Mouse (Mus musculus) gonadal fat pad, adult 2 months (tissue): ENCODE results near the gene Mtmr3. TPM values are rescaled to one million over a fixed set of nuclear protein-coding genes. Genes with fewer than 3 reads are reported as not detected.
"Not testable (repeated sequence)": the region's sequence is repeated elsewhere in the genome, so short reads cannot be mapped to it uniquely, and the experiment has no call there.

Experiments used
- DNase-seq: peaks from one replicate; pipeline ENCODE4 v3.0.0-alpha.2; 2012; ENCODE audit warnings: low read depth
- polyA plus RNA-seq: library from polyadenylated mRNA; depleted of rRNA; stranded (reverse); fragments of >200 nt; gene quantifications from 2 replicates; pipeline ENCODE4 v1.2.3, GENCODE M21; 2012

The Mtmr3 gene
- polyA plus RNA-seq, 1 experiment, result 33.3 TPM

DNA sequence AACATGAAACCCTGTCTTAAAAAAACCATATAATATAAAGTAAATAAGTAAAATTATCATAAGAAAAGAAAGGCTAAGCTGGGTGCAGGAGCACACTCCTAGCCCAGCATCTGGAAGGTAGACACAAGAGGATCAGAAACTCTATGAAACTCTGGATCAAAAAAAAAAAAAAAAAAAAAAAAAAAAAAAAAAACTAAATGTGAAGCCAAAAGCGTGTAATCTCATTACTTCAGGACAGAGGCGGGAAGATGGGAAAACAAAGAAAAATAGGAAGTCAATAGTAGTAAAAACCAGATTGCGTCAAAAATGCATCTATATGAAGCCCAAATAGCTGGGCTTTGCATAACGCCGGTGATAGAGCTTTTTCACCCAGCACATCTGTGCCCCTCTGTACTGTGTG, 7.2 kb upstream of the Mtmr3 start:
- no peak for DNase-seq

DNA sequence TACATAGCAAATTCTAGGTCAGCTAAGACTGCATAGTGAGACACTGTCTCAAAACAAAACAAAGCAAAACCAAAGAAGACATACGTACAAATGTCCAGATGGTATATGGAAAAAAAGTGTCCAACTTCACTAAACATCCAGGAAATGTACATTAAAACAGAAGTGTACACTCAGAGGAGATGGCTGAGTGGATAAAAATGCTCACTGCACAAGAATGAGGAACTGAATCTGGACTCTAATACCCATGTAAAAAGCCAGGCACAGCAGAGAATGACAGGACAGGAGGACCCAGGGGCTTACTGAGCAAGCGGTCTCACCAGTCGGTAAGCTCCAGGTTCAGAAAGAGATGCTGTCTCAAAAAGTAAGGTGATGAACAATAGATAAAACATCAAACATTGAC, 5.3 kb upstream of the Mtmr3 start:
- no peak for DNase-seq

GRCm38 (mm10) chr11:4598411-4598810, 3.7 kb upstream of the Mtmr3 start:
- no peak for DNase-seq

- DNase-seq, result no peak
Observed at GRCm38 (mm10) chr11:4593849-4594607, 635 bp downstream of the Mtmr3 start.

DNA sequence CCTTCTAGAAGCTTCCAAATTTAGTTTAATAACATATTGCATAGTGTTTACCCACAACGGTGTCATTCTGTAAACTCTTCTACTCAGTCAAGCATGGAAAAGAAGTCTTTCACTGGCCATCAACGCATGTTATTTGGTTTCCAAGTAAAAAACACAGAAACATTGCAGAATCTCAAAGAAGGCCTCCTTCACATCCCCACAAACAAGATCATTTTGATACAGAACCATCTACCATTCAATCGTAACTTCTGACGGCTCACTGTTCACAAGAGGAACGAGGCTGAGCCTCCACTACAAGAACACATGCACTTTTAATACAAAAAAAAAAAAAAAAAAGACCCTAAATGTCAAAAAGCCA, 1.2 kb downstream of the Mtmr3 start:
- DNase-seq, result no peak

DNA sequence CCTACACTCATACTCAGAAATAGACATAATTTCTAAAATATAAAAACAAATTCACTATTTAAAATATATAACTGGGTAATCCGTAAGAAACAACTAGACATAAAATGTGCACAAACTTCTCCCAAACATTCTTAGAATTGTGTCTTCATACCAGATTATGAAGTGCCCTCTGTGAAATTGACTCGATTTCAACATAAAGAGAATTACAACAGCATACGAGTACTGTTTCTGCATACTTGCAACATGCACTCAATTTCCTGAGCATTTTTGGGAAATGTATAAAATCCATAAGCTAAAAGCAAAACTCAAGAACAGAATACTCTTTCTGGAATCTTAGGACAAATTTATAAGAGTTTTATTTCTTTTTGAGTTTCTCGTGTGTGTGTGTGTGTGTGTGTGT, 2.9 kb downstream of the Mtmr3 start:
- DNase-seq, result no peak

DNA sequence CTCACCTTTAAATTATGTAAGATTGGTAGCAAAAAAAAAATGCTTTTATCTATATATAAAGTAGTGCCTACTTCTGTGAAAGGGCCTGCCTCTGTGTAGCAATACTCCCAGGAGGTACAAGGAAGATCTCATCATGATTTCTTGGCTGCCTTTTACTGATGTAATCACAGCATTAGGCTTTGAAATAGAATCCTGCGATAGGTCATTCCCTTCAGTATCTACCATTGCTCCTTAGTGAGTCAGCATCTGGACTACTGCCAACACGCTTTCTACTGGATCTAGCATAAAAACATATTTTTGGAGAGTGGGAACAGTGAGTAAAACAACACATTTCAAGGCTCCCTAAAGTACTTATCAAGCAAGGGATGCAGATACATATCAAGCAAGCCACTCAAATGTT, 16.0 kb downstream of the Mtmr3 start:
- peak; percentile 62 for DNase-seq

DNA sequence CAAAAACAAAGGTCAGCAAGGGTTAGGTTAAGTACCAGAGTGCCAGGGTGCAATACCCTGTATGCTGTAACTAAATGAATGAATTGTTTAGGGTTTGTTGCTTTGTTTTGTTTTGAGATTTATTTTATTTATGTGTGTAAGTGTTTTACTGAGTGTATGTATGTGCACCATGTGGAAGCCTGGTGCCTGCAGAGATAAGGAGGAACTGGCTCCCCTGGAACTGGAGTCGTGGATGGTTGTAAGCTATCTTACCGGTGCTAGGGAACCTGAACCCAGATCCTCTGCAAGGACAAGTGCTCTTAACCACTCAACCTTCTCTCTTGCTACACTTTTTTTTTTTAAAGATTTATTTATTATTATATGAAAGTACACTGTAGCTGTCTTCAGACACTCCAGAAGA, 17.6 kb downstream of the Mtmr3 start:
- DNase-seq, result no peak

- DNase-seq, result not testable (repeated sequence)
Observed at GRCm38 (mm10) chr11:4576090-4576732, 18.5 kb downstream of the Mtmr3 start.

- peak; percentile 57 for DNase-seq
Observed at GRCm38 (mm10) chr11:4571491-4571901, 23.2 kb downstream of the Mtmr3 start.

GRCm38 (mm10) chr11:4566333-4566732, 28.3 kb downstream of the Mtmr3 start:
- DNase-seq, result no peak

GRCm38 (mm10) chr11:4565545-4565944, 29.1 kb downstream of the Mtmr3 start:
- no peak for DNase-seq

- peak; percentile 27 for DNase-seq
Observed at GRCm38 (mm10) chr11:4553274-4554063, 41.2 kb downstream of the Mtmr3 start.

- no peak for DNase-seq
Observed at GRCm38 (mm10) chr11:4547569-4547968, 47.1 kb downstream of the Mtmr3 start.

- no peak for DNase-seq
Observed at GRCm38 (mm10) chr11:4545976-4546375, 48.7 kb downstream of the Mtmr3 start.

DNA sequence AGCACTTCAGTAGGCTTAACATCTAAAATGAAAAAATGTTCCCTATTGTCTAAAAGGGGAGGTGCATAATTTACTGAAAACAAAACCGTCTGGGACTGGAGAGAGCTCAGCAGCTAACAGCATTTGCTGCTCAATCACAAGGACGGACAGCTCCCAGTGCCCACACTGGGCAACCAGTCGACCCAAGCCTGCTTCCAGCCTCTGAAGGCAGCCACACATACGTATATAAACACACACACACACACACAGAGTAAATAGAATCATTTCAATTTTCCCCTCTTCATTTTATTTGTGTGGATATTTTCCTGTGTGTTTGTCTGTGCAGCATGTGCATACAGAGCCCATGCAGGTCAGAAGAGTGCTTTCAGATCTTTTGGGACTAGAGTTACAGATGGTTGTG, 49.3 kb downstream of the Mtmr3 start:
- DNase-seq, result no peak

DNA sequence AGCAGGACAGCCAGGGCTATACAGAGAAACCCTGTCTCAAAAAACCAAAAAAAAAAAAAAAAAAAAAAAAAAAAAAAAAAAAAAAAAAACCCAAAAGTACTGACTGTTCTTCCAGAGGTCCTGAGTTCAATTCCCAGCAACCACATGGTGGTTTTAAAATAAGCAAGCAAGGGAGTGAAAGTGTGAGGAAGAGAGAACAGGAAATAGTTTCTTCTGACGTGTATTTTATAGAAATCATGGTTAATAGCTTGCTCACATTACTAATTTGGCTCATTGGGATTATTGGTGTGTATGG, 50.1 kb downstream of the Mtmr3 start:
- DNase-seq, result not testable (repeated sequence)

- DNase-seq, result no peak
Observed at GRCm38 (mm10) chr11:4543746-4544626, 50.7 kb downstream of the Mtmr3 start.

GRCm38 (mm10) chr11:4543040-4543551, 51.6 kb downstream of the Mtmr3 start:
- no peak for DNase-seq

- no peak for DNase-seq
Observed at GRCm38 (mm10) chr11:4536645-4537044, 58.0 kb downstream of the Mtmr3 start.

- DNase-seq, result no peak
Observed at GRCm38 (mm10) chr11:4527132-4527531, 67.5 kb downstream of the Mtmr3 start.
